Mouse (Mus musculus) gastrocnemius, adult 8-10 months (tissue): ENCODE data around the gene Tgfb1i1. TPM values are rescaled to one million over a fixed set of nuclear protein-coding genes. Genes with fewer than 3 reads are reported as not detected.

Source experiments
- DNase-seq, 2 experiments: peaks; one replicate each; pipeline ENCODE4 v3.0.0; 2022; ENCODE audit warnings: low spot score in 2 of 2
- microRNA-seq: library from miRNA; unstranded; fragments of <30 nt; microRNA quantifications from one replicate; pipeline ENCODE4 v1.2.0, GENCODE M21; 2022
- total RNA-seq, 4 experiments: library from RNA; stranded (reverse); gene quantifications; 2 replicates each; pipeline ENCODE4 v1.2.4; 2022

Gene Tgfb1i1
- total RNA-seq, 4 experiments from 2014 or later, result 3.3 to 4.1 (median 3.6) TPM

GRCm38 (mm10) chr7:128288923-128289544, 42.4 kb downstream of the Tgfb1i1 start:
- DNase-seq, result no peak

DNA sequence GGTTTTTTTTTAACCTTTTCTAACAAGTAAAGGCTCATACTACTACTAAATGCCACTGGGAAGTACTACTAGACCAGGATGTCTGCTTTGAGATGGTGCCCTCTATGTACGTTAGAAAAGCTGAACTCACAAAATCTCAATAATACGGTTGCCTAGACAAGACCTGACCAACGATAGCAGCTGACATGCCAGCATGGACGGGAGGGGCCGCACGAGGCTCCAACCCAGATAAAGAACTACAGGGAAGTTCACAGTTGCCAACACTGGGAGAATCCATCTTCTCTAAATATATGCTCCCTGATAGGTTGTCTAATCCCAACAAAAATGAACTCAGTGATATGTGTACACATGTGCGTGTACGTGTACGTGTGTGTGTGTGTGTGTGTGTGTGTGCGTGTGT, 48.2 kb downstream of the Tgfb1i1 start:
- DNase-seq, result no peak

DNA sequence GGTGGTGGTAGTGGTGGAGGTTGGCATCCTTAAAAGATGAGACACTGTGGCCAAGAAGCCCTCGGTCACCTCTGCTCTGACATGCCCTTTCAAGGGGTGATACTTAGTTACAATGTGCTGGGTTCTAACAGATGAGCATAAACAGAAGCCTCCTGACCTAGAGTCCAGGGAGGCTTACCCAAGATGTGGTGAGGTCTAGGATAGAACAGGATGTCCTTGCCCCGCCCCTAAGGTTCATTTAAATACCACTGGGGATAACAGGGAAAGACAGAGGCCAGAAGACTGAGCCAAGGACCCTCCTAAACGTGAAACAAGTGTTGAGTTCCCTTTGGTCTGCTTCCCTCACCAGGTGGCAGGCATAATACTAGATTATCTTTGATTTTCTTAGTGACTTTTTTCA, 49.9 kb downstream of the Tgfb1i1 start:
- DNase-seq, result no peak

- DNase-seq, result no peak
Observed at GRCm38 (mm10) chr7:128297291-128297616, 50.6 kb downstream of the Tgfb1i1 start.

DNA sequence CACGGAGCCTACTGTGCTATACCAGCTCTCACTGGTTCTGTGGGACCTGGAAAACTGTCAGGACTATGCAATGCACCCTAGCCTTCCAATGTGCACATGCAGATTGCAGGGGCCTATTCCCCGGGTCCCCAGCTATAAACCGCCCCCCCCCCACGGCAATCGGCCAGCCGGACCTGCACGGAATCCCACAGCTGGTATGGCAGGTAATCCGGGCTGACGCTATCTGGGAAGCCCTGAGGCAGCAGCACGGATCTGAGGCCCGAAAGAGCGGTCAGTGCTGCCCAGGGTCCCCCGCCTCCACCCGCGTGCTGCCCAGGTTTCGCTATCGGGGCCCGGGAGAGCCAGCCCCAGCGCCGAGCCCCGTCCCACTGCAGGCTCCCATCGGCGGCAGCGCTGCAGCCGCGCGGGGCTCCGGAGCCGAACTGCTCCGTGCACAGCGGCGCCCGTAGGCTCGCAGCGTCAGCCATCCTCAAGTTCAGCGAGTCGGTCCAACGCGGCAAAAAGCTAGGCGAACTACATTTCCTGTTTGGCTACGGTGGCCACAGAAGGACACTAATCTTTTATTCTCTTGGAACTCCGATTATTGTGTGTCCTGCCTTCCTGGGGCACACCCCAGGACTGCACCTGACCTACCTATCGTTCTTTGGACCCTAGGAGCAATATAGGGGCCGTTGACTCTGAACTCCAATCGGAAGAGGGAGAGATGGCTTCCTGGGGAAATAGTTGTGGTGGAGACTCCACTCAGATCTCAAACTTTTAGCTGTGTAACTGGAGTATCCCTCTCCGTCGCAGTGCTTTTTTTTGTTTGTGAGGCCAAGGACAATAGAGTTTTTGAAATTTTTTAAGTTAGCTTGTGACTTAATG, 51.2 kb downstream of the Tgfb1i1 start, which contains the start of gene BC017158:
BC017158 (minus strand) TSS at position 554 of the 864 bp plus-strand sequence.
- peak; percentile 19 to 23 for DNase-seq

GRCm38 (mm10) chr7:128298481-128299342, 52.1 kb downstream of the Tgfb1i1 start:
- DNase-seq, result no peak

DNA sequence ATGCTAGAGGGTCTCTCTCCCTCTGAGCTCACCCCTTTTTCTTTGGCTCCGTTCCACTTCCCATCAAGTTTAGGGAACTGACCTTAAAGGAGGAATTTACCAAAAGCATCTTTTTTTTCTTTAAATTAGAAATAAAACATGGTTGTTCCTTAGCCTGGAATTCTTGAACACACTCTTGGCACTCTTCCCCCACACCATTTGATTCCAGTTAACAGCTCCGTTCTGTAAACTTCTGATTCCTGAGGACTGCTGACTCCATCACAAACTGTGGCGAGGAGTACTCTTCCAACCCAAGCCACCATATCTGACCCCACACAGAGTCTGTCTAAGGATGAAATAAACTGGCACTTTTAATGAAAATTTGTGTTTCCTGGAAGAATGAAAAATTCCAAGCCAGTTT, 54.3 kb downstream of the Tgfb1i1 start:
- DNase-seq, result no peak

GRCm38 (mm10) chr7:128302151-128302550, 55.5 kb downstream of the Tgfb1i1 start:
- DNase-seq, result no peak

- DNase-seq, result no peak
Observed at GRCm38 (mm10) chr7:128304198-128304597, 57.6 kb downstream of the Tgfb1i1 start.

- DNase-seq, result no peak
Observed at GRCm38 (mm10) chr7:128304907-128305306, 58.3 kb downstream of the Tgfb1i1 start.

Small RNA genes lying within 50 kb of the gene (microRNA-seq; reads per million reads assigned to microRNA genes)
- not detected for gene Mir3103

Other genes with a start within 250 kb of the Tgfb1i1 start
- gene Trim72, start 242.9 kb upstream of the Tgfb1i1 start, total RNA-seq, result 100 to 1,000 TPM; 204 to 246 (median 223) TPM
- 1 to 10 TPM in 2 of 4 experiments, under 1 TPM in 2; 0.60 to 3.1 (median 1.1) TPM for gene Itgam, start 184.2 kb upstream of the Tgfb1i1 start, total RNA-seq
- not detected for gene Gm49368, start 184.1 kb upstream of the Tgfb1i1 start, total RNA-seq
- gene Itgax, start 117.3 kb upstream of the Tgfb1i1 start, total RNA-seq, result under 1 TPM in 2 of 4 experiments, not detected in 2; 0.07 to 0.18 TPM
- under 1 TPM in 1 of 4 experiments, not detected in 3; 0.10 TPM for gene Itgad, start 92.4 kb upstream of the Tgfb1i1 start, total RNA-seq
- 1,000 to 10,000 TPM; 1,058 to 1,573 (median 1,397) TPM for gene Cox6a2, start 40.4 kb upstream of the Tgfb1i1 start, total RNA-seq
- 10 to 100 TPM in 1 of 4 experiments, 1 to 10 TPM in 3; 7.3 to 11.0 (median 8.7) TPM for gene Armc5, start 9.5 kb upstream of the Tgfb1i1 start, total RNA-seq
- gene 9130023H24Rik, start 8.8 kb upstream of the Tgfb1i1 start, total RNA-seq, result 1 to 10 TPM; 1.7 to 3.0 (median 1.9) TPM
- gene Slc5a2, start 18.8 kb downstream of the Tgfb1i1 start, total RNA-seq, result not detected
- 1 to 10 TPM; 2.2 to 2.5 (median 2.3) TPM for gene BC017158, start 51.4 kb downstream of the Tgfb1i1 start, total RNA-seq
- gene Rgs10, start 171.9 kb downstream of the Tgfb1i1 start, total RNA-seq, result 1 to 10 TPM in 2 of 4 experiments, under 1 TPM in 2; 0.77 to 4.1 (median 1.3) TPM
- gene Tial1, start 214.9 kb downstream of the Tgfb1i1 start, total RNA-seq, result 10 to 100 TPM; 41.1 to 48.7 (median 44.1) TPM